Mouse (Mus musculus) R1 (cell line): ENCODE measurements around the gene Gm6676.
"Not testable (repeated sequence)": the region's sequence is repeated elsewhere in the genome, so short reads cannot be mapped to it uniquely, and the experiment has no call there.

Experiments
- DNase-seq: peaks from one replicate; pipeline ENCODE4 v3.0.0-alpha.2; 2018; ENCODE audit warnings: low read depth, low spot score

Gm6676 gene

DNA sequence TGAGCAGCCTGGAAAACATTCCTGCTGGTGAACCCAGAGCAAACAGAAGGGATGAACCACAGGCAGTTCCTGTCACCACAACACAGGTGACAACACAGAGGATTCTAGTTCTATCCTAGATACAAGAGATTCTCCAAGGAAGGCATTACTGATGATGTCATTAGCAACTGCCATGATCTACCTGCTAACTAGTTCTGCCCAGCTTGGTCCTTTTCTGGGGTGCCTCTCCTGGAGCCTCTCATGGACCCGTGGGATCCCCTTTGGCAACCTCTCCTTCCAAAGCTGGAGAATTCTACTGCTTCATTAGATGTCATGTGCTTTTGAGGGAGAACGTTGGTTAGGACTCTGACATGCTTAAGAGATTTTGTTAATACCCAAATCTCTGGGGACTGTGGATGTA, at the start of gene Gm6676:
Gene Gm6676, minus strand, starts transcription at position 101 of the 400 bp plus-strand sequence.
- DNase-seq: not testable (repeated sequence)

- peak; percentile 1 for DNase-seq
These were observed 49.3 kb upstream of the Gm6676 start, which contains the start of gene Gm3512 for GRCm38 (mm10) chr14:7174483-7174971. Gene Gm3512, minus strand, starts transcription at chr14:7174533.

GRCm38 (mm10) chr14:7105124-7105802, 19.9 kb downstream of the Gm6676 start:
- peak; percentile 16 for DNase-seq

GRCm38 (mm10) chr14:7100521-7100920, 24.7 kb downstream of the Gm6676 start, which contains the start of gene Gm3696:
Gene Gm3696, minus strand, starts transcription at chr14:7100621.
- not testable (repeated sequence) for DNase-seq
